Mouse (Mus musculus): ENCODE data around the gene Usp33. TPM values are rescaled to one million over a fixed set of nuclear protein-coding genes. Genes with fewer than 3 reads are reported as not detected.

Gene Usp33
- polyA plus RNA-seq, 1 experiment from 2014 or later, result 30.4 TPM

GRCm38 (mm10) chr3:152339862-152340557 lies 6.3 kb upstream of the Usp33 start, which contains the start of gene Miga1:
Miga1 (minus strand) TSS chr3:152340407.
- peak; percentile 86 for DNase-seq (ENCODE audit: low spot score)

DNA sequence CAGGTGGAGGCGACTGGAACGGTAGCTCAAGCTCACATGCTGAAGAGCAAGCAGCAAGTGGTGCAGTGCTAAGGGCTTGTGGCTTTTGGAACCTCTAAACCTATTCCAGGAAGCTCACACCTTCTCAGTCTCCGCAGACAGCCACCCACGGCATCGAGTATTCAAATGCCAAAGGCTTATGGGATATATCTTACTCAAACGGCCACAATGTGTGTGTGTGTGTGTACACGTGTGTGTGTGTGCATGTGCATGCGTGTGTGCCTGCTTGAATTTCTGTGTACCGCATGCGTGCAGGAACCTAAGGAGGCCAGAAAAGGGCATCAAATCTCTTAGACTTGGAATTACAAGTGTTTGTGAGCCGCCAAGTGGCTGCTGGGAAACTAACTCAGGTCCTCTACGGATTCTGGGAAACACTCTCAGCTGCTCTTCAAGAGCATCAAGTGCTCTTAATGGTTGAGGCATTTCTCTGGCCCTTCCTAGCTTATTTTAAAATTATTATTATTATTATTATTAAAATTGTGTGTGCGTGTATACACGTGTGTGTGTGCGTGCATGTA lies 3.2 kb upstream of the Usp33 start:
- peak; percentile 8 for DNase-seq (ENCODE audit: low spot score)

GRCm38 (mm10) chr3:152346633-152347141 lies 409 bp downstream of the Usp33 start:
- peak; percentile 22 for DNase-seq (ENCODE audit: low spot score)

GRCm38 (mm10) chr3:152347227-152347626 lies 949 bp downstream of the Usp33 start:
- DNase-seq (ENCODE audit: low spot score), result no peak

GRCm38 (mm10) chr3:152348011-152348830 lies 1.9 kb downstream of the Usp33 start:
- DNase-seq (ENCODE audit: low spot score), result no peak

GRCm38 (mm10) chr3:152350431-152350830 lies 4.2 kb downstream of the Usp33 start:
- no peak for DNase-seq (ENCODE audit: low spot score)

GRCm38 (mm10) chr3:152350966-152351365 lies 4.7 kb downstream of the Usp33 start:
- DNase-seq (ENCODE audit: low spot score), result no peak

- DNase-seq (ENCODE audit: low spot score), result no peak
These were observed 6.0 kb downstream of the Usp33 start for GRCm38 (mm10) chr3:152352289-152352688.

DNA sequence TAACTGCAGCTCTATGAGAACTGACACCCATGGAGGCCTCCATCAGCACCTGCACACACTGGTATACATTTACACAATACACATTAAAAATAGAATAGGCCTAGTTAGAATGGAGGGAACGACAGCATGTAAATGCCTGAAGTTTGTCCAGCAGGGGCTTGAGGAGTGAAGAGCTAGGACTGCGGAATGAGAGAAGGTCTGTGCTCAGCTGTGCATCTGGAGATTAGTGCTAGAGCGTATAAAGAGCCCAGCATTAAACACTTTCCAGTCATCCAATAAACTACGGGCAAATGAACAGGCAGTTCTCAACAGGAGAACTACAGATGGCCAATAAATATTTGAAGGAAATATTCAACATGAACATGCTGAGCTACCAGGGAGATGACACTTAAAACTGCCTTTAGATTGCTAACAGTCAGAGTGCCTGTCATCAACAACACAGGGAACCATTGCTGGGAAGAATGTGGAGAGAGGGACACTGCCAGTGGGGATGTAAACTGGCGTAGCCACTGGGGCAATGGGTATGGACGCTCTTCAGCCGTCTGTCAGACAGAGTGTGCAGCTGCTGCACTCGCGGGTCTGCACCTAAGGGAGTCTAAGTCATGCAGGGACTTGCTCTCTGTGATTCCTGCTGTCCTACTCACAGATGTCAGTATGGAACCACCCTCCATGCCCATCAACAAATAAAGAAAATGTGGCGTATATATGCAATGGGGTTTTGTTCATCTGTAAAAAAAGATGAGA lies 7.3 kb downstream of the Usp33 start:
- DNase-seq (ENCODE audit: low spot score), result no peak

DNA sequence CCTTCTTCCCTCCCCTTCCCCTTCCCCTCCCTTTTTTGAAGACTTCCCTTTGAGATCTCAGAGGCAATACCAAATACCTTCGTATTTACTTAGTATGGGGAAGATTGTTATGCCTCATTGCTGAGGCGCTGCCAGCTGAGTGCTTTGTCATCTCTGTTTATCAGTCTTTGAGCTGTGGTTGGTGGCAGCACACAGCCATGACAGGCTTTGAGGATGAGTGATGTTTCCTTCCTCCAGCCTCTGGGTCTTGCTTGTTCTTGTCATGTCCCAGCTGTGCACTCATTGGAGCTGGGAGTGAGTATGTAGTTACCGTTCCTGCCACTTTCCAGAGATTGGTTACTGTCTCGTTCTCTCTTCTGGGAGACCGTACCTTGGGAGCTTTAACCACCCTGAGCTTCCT lies 9.1 kb downstream of the Usp33 start:
- peak; percentile 54 for DNase-seq (ENCODE audit: low spot score)

- no peak for DNase-seq (ENCODE audit: low spot score)
These were observed 10.5 kb downstream of the Usp33 start for GRCm38 (mm10) chr3:152356751-152357150.

- DNase-seq (ENCODE audit: low spot score), result no peak
These were observed 12.9 kb downstream of the Usp33 start for GRCm38 (mm10) chr3:152359151-152359550.

GRCm38 (mm10) chr3:152364181-152364580 lies 17.9 kb downstream of the Usp33 start:
- no peak for DNase-seq (ENCODE audit: low spot score)

DNA sequence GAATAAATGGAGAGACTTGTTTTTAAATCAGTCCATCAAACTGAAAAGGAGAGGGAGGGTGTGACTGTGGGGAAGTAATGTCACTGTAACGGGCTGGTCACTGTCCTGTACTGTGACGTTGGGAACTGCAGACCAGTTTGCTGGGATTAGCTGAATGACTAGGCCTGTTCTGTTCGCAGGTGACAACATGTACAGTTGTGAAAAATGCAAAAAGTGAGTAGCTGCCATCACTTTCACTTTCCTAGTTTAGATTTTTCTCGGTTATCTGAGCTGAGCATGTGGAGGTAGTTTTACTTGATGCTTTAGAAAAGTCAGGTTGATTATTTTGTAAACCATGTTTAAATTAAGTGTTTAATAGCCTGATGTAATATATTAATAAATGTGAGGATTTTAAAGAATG lies 29.8 kb downstream of the Usp33 start:
- DNase-seq (ENCODE audit: low spot score), result no peak

GRCm38 (mm10) chr3:152384106-152384505 lies 37.8 kb downstream of the Usp33 start:
- DNase-seq (ENCODE audit: low spot score), result no peak

- peak; percentile 94 for DNase-seq (ENCODE audit: low spot score)
These were observed 49.3 kb downstream of the Usp33 start, which contains the start of gene Zzz3 for GRCm38 (mm10) chr3:152395350-152396277. Zzz3 (plus strand) TSS chr3:152395473.

DNA sequence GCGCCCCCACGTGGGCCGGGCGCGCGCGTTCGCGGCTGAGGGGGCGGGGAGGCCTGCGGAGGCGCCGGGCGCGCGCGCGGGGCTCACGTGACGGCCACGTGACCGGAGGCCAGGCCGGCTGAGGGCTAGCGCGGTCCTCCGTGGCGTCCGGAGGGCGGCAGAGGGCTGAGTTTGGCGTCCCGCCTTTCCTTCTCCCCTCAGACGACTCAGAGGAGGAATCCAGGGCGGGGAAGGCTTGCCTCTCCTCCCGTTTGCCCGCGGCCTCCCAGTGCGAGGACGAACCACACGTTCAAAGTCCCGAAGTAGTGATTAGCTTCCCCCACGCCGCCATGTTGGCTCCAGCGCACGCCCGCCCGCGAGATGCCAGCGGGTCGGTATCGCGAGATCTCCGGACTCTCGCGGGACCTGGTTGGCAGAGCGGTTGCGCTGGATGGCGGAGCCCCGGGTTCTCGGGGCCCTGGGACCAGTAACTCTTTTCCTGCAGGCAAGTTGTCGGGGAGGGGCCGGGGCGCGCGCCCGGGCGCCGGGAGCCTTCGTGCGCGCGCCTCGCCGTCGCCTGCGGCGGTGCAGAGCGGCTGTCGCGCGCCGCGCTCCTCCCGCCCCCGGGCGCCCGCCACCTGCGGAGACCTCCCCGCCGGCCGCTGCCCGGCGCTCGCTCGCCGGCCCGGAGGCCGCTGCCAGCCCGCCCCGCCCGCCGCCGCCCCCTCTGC lies 50.2 kb downstream of the Usp33 start:
- DNase-seq (ENCODE audit: low spot score), result peak; percentile 98

DNA sequence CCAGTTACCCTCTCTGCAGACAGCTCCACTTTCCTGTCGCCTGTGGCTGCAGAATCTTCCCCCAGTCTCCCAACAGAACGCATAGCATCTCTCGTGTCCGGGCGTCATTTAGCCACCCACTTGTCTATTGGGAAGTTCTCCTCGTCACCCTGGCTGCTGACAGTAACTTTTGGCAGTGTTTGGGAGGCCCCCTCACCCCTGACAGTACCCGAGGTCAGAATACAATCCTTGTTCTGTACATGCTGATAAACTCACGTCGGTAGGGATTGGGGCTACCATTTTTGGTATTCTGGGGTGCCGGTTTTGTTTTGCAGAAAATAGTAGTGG lies 50.7 kb downstream of the Usp33 start:
- DNase-seq (ENCODE audit: low spot score), result no peak

DNA sequence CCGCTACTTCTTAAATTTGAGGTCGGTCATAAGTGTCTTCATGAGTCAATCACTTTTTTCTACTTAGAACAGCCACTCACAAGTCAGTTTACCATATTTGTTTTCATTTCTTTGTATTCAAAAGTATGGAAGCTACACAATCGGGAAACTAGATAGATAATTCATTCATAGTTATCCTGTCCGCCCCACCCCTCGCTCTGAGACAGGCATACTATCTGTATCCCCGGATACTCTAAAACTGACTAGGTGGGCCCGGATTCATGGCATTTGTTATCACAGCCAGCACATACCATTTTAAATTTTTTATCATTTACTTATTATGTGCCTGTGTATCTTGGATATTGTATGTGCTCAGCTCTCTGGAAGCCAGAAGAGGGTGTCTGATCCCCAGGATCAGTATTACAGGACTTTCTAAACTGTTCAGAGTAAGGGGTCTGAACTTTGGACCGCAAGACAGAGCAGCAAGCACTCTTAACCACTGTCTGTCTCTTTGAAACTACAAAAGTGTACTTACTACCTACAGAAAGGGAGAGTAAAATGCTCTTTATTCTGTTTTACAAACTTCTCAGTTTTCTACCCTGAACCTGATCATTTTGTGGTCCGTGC lies 51.2 kb downstream of the Usp33 start:
- DNase-seq (ENCODE audit: low spot score), result no peak

All from thymus, postnatal 0 days (tissue).